Mouse (Mus musculus): ENCODE measurements around the gene Rnf169.

Rnf169 gene

GRCm38 (mm10) chr7:99980132-99980591 is at the start of gene Rnf169:
Gene Rnf169, minus strand, starts transcription at chr7:99980448.
- peak; percentile 79 for DNase-seq (ENCODE audit: low read depth, low spot score)

DNA sequence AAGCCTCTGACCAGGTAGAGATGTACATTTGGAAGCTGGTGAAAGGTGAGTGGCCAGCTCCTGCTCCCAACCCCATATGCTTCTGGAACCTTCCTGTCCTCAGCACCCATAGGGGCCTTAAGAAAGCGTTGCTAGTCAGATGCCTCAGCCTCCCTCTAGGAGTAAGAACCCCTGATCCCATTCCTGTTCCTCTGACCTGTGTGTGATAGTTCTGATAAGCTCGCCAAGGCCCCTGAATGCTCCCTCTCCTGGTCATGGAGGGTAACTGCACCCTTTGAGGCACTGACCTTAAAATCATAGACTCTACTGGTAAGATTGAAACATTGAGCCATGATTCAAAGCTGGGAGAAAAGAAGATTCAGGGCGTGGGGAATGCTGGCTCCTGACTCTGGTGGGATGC is 49.1 kb upstream of the Rnf169 start:
- DNase-seq (ENCODE audit: low read depth, low spot score): no peak

DNA sequence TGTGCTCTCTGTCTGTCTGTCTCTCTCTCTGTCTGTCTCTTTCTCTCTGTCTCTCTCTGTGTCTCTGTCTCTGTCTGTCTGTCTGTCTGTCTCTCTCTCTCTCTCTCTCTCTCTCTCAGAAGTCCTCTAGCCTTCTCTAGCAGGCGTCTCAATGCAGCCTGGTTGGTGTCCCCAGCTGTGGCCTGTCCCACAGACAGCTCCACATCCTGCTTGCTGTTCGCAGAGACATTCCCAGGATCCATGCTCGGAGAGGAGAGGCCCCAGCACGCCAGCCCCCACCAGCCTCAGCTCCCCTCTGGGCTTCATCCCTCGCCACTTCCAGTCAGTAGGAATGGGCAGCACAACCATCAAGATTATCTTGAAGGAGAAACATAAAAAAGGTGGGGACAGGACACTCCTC is 47.1 kb upstream of the Rnf169 start:
- no peak for DNase-seq (ENCODE audit: low read depth, low spot score)

- no peak for DNase-seq (ENCODE audit: low read depth, low spot score)
These were observed 36.8 kb upstream of the Rnf169 start for GRCm38 (mm10) chr7:100017056-100017455.

- DNase-seq (ENCODE audit: low read depth, low spot score): no peak
These were observed 33.9 kb upstream of the Rnf169 start for GRCm38 (mm10) chr7:100014123-100014600.

- DNase-seq (ENCODE audit: low read depth, low spot score): no peak
These were observed 32.3 kb upstream of the Rnf169 start for GRCm38 (mm10) chr7:100012515-100012914.

DNA sequence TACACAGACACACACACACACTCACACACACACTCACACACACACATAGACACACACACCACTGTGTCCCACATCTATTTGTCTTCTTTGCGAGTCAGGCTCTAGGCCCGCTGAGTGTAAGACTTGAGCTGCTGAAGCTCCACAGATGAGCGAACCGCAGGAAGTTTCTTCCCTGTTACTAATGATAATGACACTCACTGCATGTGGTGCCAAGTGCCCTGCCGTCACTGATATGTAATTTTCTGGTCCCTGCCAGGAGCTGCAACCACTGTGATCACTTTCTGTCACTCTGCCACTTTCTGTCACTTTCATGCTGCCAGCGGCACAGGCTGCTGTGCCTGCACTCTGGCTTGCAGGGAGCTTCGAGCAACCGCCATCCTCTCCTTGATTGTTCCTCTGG is 31.8 kb upstream of the Rnf169 start:
- no peak for DNase-seq (ENCODE audit: low read depth, low spot score)

DNA sequence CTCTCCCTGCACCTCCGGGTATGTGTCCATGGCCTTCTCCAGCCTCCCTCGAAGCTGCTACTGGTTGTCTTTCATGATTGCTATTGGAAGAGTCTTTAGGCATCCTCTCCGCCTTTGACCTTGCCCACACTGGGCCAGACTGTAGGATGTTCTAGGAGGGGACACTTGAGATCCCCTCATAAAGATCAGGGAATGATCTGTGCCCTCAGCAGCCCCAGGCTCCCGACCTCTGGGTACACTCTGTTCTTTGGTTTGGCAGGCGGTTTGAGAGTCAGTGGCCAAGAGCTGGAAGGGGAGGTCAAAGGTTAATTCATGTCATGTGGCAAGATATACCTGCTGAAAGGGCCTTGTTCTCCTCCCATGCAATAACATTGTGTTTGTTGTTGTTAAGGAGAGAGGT is 30.5 kb upstream of the Rnf169 start:
- DNase-seq (ENCODE audit: low read depth, low spot score): no peak

DNA sequence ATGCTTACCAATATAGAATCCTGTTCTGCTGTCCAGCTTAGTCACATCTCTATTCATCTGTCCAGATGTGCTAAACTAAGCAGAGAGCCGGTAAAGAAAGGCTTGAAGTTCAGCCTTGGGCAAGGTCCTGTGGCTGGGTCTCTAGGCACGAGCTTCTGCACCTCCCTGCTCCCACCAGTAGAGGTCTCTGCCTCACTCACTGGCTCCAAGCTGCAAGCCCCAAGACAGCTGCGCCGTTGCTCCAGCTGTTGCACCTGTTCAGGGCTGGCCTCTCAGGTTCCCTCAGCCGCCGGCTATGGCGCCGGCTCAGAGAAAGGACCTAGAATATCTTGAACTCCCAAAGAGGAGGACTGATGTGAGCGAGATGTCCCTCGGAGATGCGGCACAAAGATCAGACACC is 29.4 kb upstream of the Rnf169 start:
- peak; percentile 18 for DNase-seq (ENCODE audit: low read depth, low spot score)

GRCm38 (mm10) chr7:100008765-100009164 is 28.5 kb upstream of the Rnf169 start:
- DNase-seq (ENCODE audit: low read depth, low spot score): no peak

- no peak for DNase-seq (ENCODE audit: low read depth, low spot score)
These were observed 26.2 kb upstream of the Rnf169 start for GRCm38 (mm10) chr7:100006411-100006810.

GRCm38 (mm10) chr7:100005790-100006189 is 25.5 kb upstream of the Rnf169 start, which contains the start of gene Chrdl2:
Gene Chrdl2, plus strand, starts transcription at chr7:100006172.
- DNase-seq (ENCODE audit: low read depth, low spot score): no peak

DNA sequence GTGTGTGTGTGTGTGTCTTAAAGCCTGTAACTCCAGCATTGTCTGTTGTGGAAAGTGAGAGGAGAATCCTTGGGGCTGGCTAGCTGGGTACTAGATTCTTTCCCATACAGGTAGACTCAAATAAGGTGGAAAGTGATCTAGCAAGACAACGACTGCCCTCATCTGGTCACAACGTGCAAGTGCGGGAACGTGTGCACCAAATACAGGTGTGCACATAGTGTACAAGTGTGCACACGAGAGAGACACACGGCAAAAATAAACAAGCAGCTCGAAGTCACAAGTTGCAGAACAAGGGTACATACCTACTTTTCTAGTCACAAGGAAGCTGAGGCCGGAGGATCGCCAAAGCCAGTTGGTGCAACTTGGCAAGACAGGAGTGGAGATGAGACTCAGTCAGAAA is 23.5 kb upstream of the Rnf169 start:
- no peak for DNase-seq (ENCODE audit: low read depth, low spot score)

- no peak for DNase-seq (ENCODE audit: low read depth, low spot score)
These were observed 18.4 kb upstream of the Rnf169 start for GRCm38 (mm10) chr7:99998668-99999067.

DNA sequence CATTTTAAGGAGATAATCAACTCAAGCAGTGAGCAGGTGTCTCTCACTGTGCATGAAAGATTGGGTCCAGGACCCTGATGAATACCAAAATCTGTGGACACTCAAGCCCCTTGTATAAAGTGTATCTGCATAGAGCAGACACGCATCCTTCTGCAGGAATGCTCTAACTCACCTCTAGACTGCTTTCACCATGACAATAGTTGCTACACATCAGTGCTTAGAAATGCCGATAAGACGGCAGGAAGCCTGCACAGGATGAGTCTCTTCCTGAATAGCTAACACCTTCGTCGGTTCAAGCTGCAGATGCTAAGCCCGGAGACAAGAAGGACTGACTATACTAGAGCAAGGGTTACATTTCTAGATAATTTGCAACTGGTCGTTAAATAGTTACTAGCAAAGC is 14.9 kb upstream of the Rnf169 start:
- DNase-seq (ENCODE audit: low read depth, low spot score): no peak

GRCm38 (mm10) chr7:99993159-99993558 is 12.9 kb upstream of the Rnf169 start:
- DNase-seq (ENCODE audit: low read depth, low spot score): no peak

DNA sequence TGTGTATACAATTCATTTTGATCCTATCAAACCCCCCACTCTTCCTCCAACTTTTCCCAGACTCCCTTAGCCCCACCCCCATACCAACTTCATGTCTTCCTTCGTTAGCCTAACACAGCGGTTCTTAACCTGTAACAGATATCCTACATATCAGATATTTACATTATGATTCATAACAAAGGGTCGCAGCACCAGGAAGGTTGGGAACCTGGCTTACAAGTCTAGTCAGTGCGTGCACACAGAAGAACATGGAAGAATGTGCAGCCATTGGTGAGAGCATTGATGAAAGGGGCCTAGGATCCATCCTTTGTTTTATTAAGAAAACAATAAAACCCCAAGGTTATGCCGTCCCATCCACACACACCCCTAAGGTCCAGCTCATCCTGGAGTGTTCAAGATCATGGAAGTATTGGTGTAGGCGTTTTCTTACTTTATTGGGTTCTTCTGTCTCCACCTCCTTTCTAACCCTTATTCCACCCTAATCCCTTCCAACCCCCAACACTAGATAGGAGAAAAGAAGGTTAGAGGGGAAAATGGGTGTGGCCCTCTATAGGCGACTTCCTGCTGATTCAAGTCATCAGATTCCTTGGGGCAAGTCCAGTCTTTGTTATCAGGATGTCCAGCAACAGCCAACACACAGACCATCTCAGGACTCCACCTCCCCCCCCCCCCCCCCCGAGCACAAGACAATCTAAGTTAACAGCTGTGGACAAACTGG is 10.9 kb upstream of the Rnf169 start:
- DNase-seq (ENCODE audit: low read depth, low spot score): no peak

DNA sequence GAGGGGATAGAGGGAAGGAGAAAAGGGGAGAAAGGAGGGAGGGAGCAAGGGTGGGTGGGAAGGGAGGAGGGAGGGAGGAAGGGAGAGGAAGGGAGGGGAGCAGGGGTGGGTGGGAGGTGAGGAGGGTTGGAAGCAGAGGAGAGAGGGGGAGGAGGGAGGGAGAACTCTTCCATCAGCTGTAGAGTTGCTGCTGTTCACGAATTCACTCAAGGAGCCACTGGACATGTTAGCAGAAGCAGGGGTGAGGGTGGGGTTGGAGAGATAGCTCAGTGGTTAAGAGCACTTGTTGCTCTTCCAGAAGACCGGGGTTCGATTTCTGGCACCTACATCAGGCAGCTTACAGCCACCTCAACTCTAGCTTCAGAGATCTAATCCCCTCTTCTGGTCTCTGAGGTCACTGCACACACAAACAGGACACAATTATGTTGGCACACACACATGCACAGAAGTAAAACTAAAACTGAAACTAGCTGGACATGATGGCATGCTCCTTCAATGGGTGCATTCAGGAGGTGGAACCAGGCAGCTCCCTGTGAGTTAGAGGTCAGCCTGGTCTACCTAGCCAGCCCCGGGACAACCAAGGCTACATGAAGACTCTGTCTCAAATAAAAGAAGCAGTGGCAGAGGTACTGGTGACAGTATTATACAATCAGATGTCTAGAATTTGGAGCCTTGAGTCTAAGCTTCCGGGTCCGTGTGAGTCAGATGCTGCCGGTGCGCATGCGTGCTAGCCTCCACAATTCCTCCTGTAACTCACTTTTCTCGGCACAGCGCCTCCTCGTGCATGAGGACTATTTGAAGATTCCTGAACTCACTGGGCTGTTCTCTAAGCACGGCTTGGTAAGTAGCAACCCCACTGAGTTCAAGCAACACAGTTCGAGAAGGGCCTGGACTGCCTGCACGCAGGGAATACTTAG is 9.9 kb upstream of the Rnf169 start:
- no peak for DNase-seq (ENCODE audit: low read depth, low spot score)

DNA sequence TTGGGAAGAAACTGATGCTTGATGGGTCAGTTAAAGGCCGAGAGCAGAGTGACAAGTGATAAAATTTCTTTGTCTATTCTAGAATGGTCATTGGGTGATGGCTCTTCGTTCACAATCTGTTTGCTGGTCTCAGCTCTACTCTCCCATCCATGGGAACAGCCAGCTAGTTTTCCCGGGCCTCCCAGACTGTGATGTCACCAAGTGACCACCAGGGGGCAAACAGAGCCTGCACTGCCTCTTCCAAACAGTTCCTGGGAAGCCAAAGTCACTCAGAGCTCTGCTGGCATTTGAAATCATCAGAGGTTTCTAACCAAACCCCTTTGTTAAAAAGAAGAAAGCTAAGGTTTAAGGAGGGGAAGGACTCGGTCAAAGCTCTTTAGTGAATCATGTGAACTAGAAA is 8.5 kb upstream of the Rnf169 start:
- no peak for DNase-seq (ENCODE audit: low read depth, low spot score)

GRCm38 (mm10) chr7:99982256-99983242 is 2.3 kb upstream of the Rnf169 start:
- DNase-seq (ENCODE audit: low read depth, low spot score): no peak

DNA sequence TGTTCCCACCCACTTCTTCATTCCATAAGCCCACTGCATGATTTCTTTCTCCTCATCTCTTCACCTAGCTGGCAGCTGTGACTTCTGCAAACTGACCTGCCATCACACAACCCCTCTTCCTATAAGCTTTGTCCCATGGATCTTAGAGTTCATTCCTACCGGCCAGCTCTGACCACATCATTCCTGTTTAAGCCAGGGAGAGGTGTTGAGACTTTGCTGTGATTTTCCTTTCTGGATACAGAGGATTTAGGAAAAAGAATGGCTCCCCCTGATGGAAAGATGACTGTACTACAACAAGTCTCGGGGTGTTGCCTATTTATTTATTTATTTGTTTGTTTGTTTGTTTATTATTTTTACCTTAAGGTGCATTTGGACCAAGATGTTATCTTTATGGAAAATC is 1.1 kb upstream of the Rnf169 start:
- DNase-seq (ENCODE audit: low read depth, low spot score): peak; percentile 62

All from retina, adult 2 months (tissue).